Mouse (Mus musculus) forebrain, embryonic 15.5 days (tissue): Measurements from ENCODE around the gene 0610012G03Rik. TPM values are rescaled to one million over a fixed set of nuclear protein-coding genes. Genes with fewer than 3 reads are reported as not detected.

Experiments used
- ATAC-seq: fragments of 200-750 bp; cut with Nextera tagmentation; replicated peaks from 2 replicates; pipeline ENCODE4 v1.8.0; 2017; ENCODE audit warnings: mild to moderate bottlenecking, moderate TSS enrichment, moderate library complexity
- H3K27ac ChIP-seq: fragments of 300-500 bp; sonication (generic); replicated peaks from 2 replicates; pipeline ENCODE4 v1.5.1; 2015; ENCODE audit warnings: mild to moderate bottlenecking, inconsistent platforms
- H3K27me3 ChIP-seq: fragments of 300-500 bp; sonication (generic); 2 replicates; pipeline ENCODE4 v1.6.1; 2015; ENCODE audit warnings: inconsistent platforms
- H3K36me3 ChIP-seq: fragments of 300-500 bp; sonication (generic); 2 replicates; pipeline ENCODE4 v1.6.1; 2015; ENCODE audit warnings: mild to moderate bottlenecking, inconsistent platforms
- H3K4me1 ChIP-seq: fragments of 300-500 bp; sonication (generic); 2 replicates; pipeline ENCODE4 v1.6.1; 2015; ENCODE audit warnings: inconsistent platforms
- H3K4me2 ChIP-seq: fragments of 300-500 bp; sonication (generic); replicated peaks from 2 replicates; pipeline ENCODE4 v1.6.1; 2015; ENCODE audit warnings: mild to moderate bottlenecking, inconsistent platforms
- H3K4me3 ChIP-seq: fragments of 300-500 bp; sonication (generic); 2 replicates; pipeline ENCODE4 v1.5.1; 2015; ENCODE audit warnings: mild to moderate bottlenecking, inconsistent platforms
- H3K9ac ChIP-seq: fragments of 300-500 bp; sonication (generic); replicated peaks from 2 replicates; pipeline ENCODE4 v1.6.1; 2015; ENCODE audit warnings: mild to moderate bottlenecking, inconsistent platforms
- H3K9me3 ChIP-seq: fragments of 300-500 bp; sonication (generic); 2 replicates; pipeline ENCODE4 v1.6.1; 2016; ENCODE audit warnings: inconsistent platforms
- WGBS: fragments of 180-500 bp; shearing (Covaris S2); methylation state at CpG from one replicate; pipeline ENCODE4 v1.1.7; 2015; ENCODE audit warnings: mixed read lengths; 5-methylcytosine and 5-hydroxymethylcytosine counted together
- polyA plus RNA-seq: library from polyadenylated mRNA; unstranded; fragments of >200 nt; fragmentation: Nextera tagmentation; extraction: Ambion mirVana; gene quantifications from 2 replicates; pipeline ENCODE4 v1.2.1, GENCODE M21; 2015

0610012G03Rik gene
- polyA plus RNA-seq, 1 experiment from 2014 or later = 106 TPM

- H3K27me3 ChIP-seq = no peaks in the 10 kb centered on the region
- H3K4me1 ChIP-seq = peaks cover 3% of the 10 kb centered on the region
- H3K9ac ChIP-seq = no peak overlapping the region
- H3K36me3 ChIP-seq = no peaks in the 10 kb centered on the region
- no peak overlapping the region for H3K27ac ChIP-seq
- WGBS = 86% methylated on average over 5 of the region's 5 CpGs
- no peak overlapping the region for H3K4me3 ChIP-seq
- H3K4me2 ChIP-seq = no peak overlapping the region
- H3K9me3 ChIP-seq = no peaks in the 10 kb centered on the region
- no peak for ATAC-seq
Measured at GRCm38 (mm10) chr16:31927412-31927811, 20.9 kb downstream of the 0610012G03Rik start.

GRCm38 (mm10) chr16:31926547-31927182 is 21.6 kb downstream of the 0610012G03Rik start:
- Histone ChIP-seq H3K9ac (no peak overlapping the region), H3K27ac (no peak overlapping the region), H3K4me3 (no peak overlapping the region), H3K36me3 (no peaks in the 10 kb centered on the region), H3K4me1 (no peaks in the 10 kb centered on the region), H3K4me2 (no peak overlapping the region), H3K9me3 (no peaks in the 10 kb centered on the region), H3K27me3 (no peaks in the 10 kb centered on the region)
- ATAC-seq = no peak
- WGBS = 83% methylated on average over 13 of the region's 13 CpGs

GRCm38 (mm10) chr16:31926091-31926490 is 22.2 kb downstream of the 0610012G03Rik start:
- 82% methylated on average over 6 of the region's 6 CpGs for WGBS

GRCm38 (mm10) chr16:31924368-31924767 is 23.9 kb downstream of the 0610012G03Rik start:
- H3K4me1 ChIP-seq = no peaks in the 10 kb centered on the region
- H3K9me3 ChIP-seq = no peaks in the 10 kb centered on the region
- H3K27me3 ChIP-seq = no peaks in the 10 kb centered on the region
- H3K4me3 ChIP-seq = no peak overlapping the region
- H3K36me3 ChIP-seq = no peaks in the 10 kb centered on the region
- 88% methylated on average over 6 of the region's 6 CpGs for WGBS
- no peak overlapping the region for H3K9ac ChIP-seq
- ATAC-seq = no peak
- no peak overlapping the region for H3K27ac ChIP-seq
- no peak overlapping the region for H3K4me2 ChIP-seq

More at GRCm38 (mm10) chr16:31926091-31926490, 22.2 kb downstream of the 0610012G03Rik start:
- Histone ChIP-seq H3K27me3 (no peaks in the 10 kb centered on the region), H3K4me3 (no peak overlapping the region), H3K27ac (no peak overlapping the region), H3K36me3 (no peaks in the 10 kb centered on the region), H3K4me1 (no peaks in the 10 kb centered on the region), H3K4me2 (no peak overlapping the region), H3K9ac (no peak overlapping the region), H3K9me3 (no peaks in the 10 kb centered on the region)
- no peak for ATAC-seq

- Histone ChIP-seq H3K4me1 (peaks cover 4% of the 10 kb centered on the region; the same call in 1 of the 2 replicates), H3K4me3 (no peak overlapping the region), H3K9ac (0 out of 2 replicates have a peak overlapping the region, but pooled peaks have one; percentile 23), H3K9me3 (no peaks in the 10 kb centered on the region), H3K36me3 (no peaks in the 10 kb centered on the region), H3K27ac (no peak overlapping the region), H3K27me3 (no peaks in the 10 kb centered on the region), H3K4me2 (0 out of 2 replicates have a peak overlapping the region, but pooled peaks have one; percentile 22)
- ATAC-seq = peak; percentile 51
- 4% methylated on average over 14 of the region's 14 CpGs for WGBS
Measured at GRCm38 (mm10) chr16:31918248-31918724, 30.0 kb downstream of the 0610012G03Rik start.

- Histone ChIP-seq H3K4me1 (peaks cover 4% of the 10 kb centered on the region; the same call in 1 of the 2 replicates), H3K27me3 (no peaks in the 10 kb centered on the region), H3K4me3 (no peak overlapping the region), H3K9me3 (no peaks in the 10 kb centered on the region), H3K36me3 (no peaks in the 10 kb centered on the region), H3K4me2 (no peak overlapping the region), H3K9ac (no peak overlapping the region), H3K27ac (no peak overlapping the region)
- no peak for ATAC-seq
- 83% methylated on average over 11 of the region's 11 CpGs for WGBS
Measured at GRCm38 (mm10) chr16:31917776-31918175, 30.5 kb downstream of the 0610012G03Rik start.

- Histone ChIP-seq H3K27me3 (no peaks in the 10 kb centered on the region), H3K9me3 (no peaks in the 10 kb centered on the region), H3K4me3 (no peak overlapping the region), H3K27ac (no peak overlapping the region), H3K9ac (no peak overlapping the region), H3K4me1 (peaks cover 12% of the 10 kb centered on the region), H3K36me3 (no peaks in the 10 kb centered on the region), H3K4me2 (no peak overlapping the region)
- ATAC-seq = no peak
- 77% methylated on average over 10 of the region's 10 CpGs for WGBS
Measured at GRCm38 (mm10) chr16:31910281-31910847, 37.9 kb downstream of the 0610012G03Rik start.

- ATAC-seq = no peak
- Histone ChIP-seq H3K4me2 (no peak overlapping the region), H3K27ac (no peak overlapping the region), H3K9ac (no peak overlapping the region), H3K36me3 (no peaks in the 10 kb centered on the region), H3K4me1 (peaks cover 12% of the 10 kb centered on the region), H3K27me3 (no peaks in the 10 kb centered on the region), H3K4me3 (no peak overlapping the region), H3K9me3 (no peaks in the 10 kb centered on the region)
- WGBS = 70% methylated on average over 11 of the region's 11 CpGs
Measured at GRCm38 (mm10) chr16:31908959-31909358, 39.3 kb downstream of the 0610012G03Rik start.

GRCm38 (mm10) chr16:31906896-31907295 is 41.4 kb downstream of the 0610012G03Rik start:
- H3K36me3 ChIP-seq = no peaks in the 10 kb centered on the region
- peaks cover 12% of the 10 kb centered on the region for H3K4me1 ChIP-seq
- H3K27ac ChIP-seq = no peak overlapping the region
- 10% methylated on average over 9 of the region's 9 CpGs for WGBS
- no peak overlapping the region; the same call in 1 of the 2 replicates for H3K4me2 ChIP-seq
- H3K9me3 ChIP-seq = no peaks in the 10 kb centered on the region
- no peak for ATAC-seq
- no peak overlapping the region for H3K4me3 ChIP-seq
- H3K27me3 ChIP-seq = no peaks in the 10 kb centered on the region
- H3K9ac ChIP-seq = no peak overlapping the region

GRCm38 (mm10) chr16:31905891-31906825 is 42.1 kb downstream of the 0610012G03Rik start:
- Histone ChIP-seq H3K36me3 (no peaks in the 10 kb centered on the region), H3K27ac (no peak overlapping the region), H3K9me3 (no peaks in the 10 kb centered on the region), H3K4me3 (no peak overlapping the region), H3K4me1 (peaks cover 12% of the 10 kb centered on the region), H3K4me2 (no peak overlapping the region; the same call in 1 of the 2 replicates), H3K27me3 (no peaks in the 10 kb centered on the region), H3K9ac (no peak overlapping the region)
- no peak for ATAC-seq
- WGBS = 37% methylated on average over 20 of the region's 20 CpGs

GRCm38 (mm10) chr16:31905331-31905730 is 43.0 kb downstream of the 0610012G03Rik start:
- no peak for ATAC-seq
- Histone ChIP-seq H3K9ac (no peak overlapping the region), H3K4me1 (peaks cover 12% of the 10 kb centered on the region), H3K9me3 (no peaks in the 10 kb centered on the region), H3K4me3 (no peak overlapping the region), H3K36me3 (no peaks in the 10 kb centered on the region), H3K27ac (no peak overlapping the region), H3K27me3 (no peaks in the 10 kb centered on the region), H3K4me2 (no peak overlapping the region)
- WGBS = 82% methylated on average over 4 of the region's 4 CpGs

GRCm38 (mm10) chr16:31903239-31903638 is 45.1 kb downstream of the 0610012G03Rik start:
- no peak overlapping the region for H3K9ac ChIP-seq
- no peaks in the 10 kb centered on the region for H3K27me3 ChIP-seq
- H3K27ac ChIP-seq = no peak overlapping the region
- no peak overlapping the region for H3K4me2 ChIP-seq
- H3K4me1 ChIP-seq = peaks cover 23% of the 10 kb centered on the region
- no peak overlapping the region for H3K4me3 ChIP-seq
- 90% methylated on average over 8 of the region's 8 CpGs for WGBS
- no peak for ATAC-seq
- H3K36me3 ChIP-seq = no peaks in the 10 kb centered on the region
- no peaks in the 10 kb centered on the region for H3K9me3 ChIP-seq
